Mouse (Mus musculus): ENCODE data around the gene Scgb1c1. TPM values are rescaled to one million over a fixed set of nuclear protein-coding genes. Genes with fewer than 3 reads are reported as not detected.

The Scgb1c1 gene
- polyA plus RNA-seq, 1 experiment from 2014 or later = not detected

- Histone ChIP-seq H3K9ac (no peak overlapping the region), H3K36me3 (no peaks in the 10 kb centered on the region), H3K4me2 (replicated peaks) (no peak overlapping the region), H3K4me3 (no peak overlapping the region), H3K27ac (no peak overlapping the region), H3K9me3 (no peaks in the 10 kb centered on the region), H3K4me1 (no peaks in the 10 kb centered on the region), H3K27me3 (replicated peaks) (no peaks in the 10 kb centered on the region)
- WGBS = 41% methylated on average over 8 of the region's 8 CpGs
- no peak for ATAC-seq (ENCODE audit: low FRiP score, low read depth)
Observed at GRCm38 (mm10) chr7:140828171-140828881, 17.0 kb upstream of the Scgb1c1 start.

GRCm38 (mm10) chr7:140831447-140831846 lies 13.9 kb upstream of the Scgb1c1 start:
- no peaks in the 10 kb centered on the region for H3K9me3 ChIP-seq
- no peaks in the 10 kb centered on the region for H3K27me3 ChIP-seq (replicated peaks)
- H3K4me1 ChIP-seq = no peaks in the 10 kb centered on the region
- no peak overlapping the region for H3K4me3 ChIP-seq
- H3K4me2 ChIP-seq (replicated peaks) = no peak overlapping the region
- no peaks in the 10 kb centered on the region for H3K36me3 ChIP-seq
- WGBS = 76% methylated on average over 6 of the region's 6 CpGs
- H3K27ac ChIP-seq = no peak overlapping the region
- no peak for ATAC-seq (ENCODE audit: low FRiP score, low read depth)
- no peak overlapping the region for H3K9ac ChIP-seq

- Histone ChIP-seq H3K9me3 (no peaks in the 10 kb centered on the region), H3K36me3 (no peaks in the 10 kb centered on the region), H3K27ac (no peak overlapping the region), H3K4me3 (no peak overlapping the region), H3K9ac (no peak overlapping the region), H3K27me3 (replicated peaks) (no peaks in the 10 kb centered on the region), H3K4me1 (no peaks in the 10 kb centered on the region), H3K4me2 (replicated peaks) (no peak overlapping the region)
- WGBS = 82% methylated on average over 4 of the region's 4 CpGs
- ATAC-seq (ENCODE audit: low FRiP score, low read depth) = no peak
Observed at GRCm38 (mm10) chr7:140833341-140833740, 12.0 kb upstream of the Scgb1c1 start.

- Histone ChIP-seq H3K9ac (no peak within 1 kb of the TSS), H3K9me3 (no peaks in the 10 kb centered on the region), H3K4me2 (replicated peaks) (no peak within 1 kb of the TSS), H3K27ac (no peak within 1 kb of the TSS), H3K4me1 (no peaks in the 10 kb centered on the region), H3K4me3 (no peak within 1 kb of the TSS), H3K27me3 (replicated peaks) (no peaks in the 10 kb centered on the region), H3K36me3 (no peaks in the 10 kb centered on the region)
- no peak for ATAC-seq (ENCODE audit: low FRiP score, low read depth)
- WGBS = 51% methylated on average over 20 of the region's 20 CpGs
Observed at GRCm38 (mm10) chr7:140834968-140835757, 10.2 kb upstream of the Scgb1c1 start, which contains the start of gene Urah. Urah (plus strand) TSS chr7:140835018.

- no peaks in the 10 kb centered on the region for H3K36me3 ChIP-seq
- H3K9ac ChIP-seq = no peak overlapping the region
- no peak overlapping the region for H3K4me3 ChIP-seq
- no peak overlapping the region for H3K4me2 ChIP-seq (replicated peaks)
- H3K9me3 ChIP-seq = no peaks in the 10 kb centered on the region
- no peaks in the 10 kb centered on the region for H3K27me3 ChIP-seq (replicated peaks)
- H3K4me1 ChIP-seq = no peaks in the 10 kb centered on the region
- WGBS = 77% methylated on average over 2 of the region's 2 CpGs
- H3K27ac ChIP-seq = no peak overlapping the region
- no peak for ATAC-seq (ENCODE audit: low FRiP score, low read depth)
Observed at GRCm38 (mm10) chr7:140835758-140836087, 9.6 kb upstream of the Scgb1c1 start.

- H3K9me3 ChIP-seq = no peaks in the 10 kb centered on the region
- H3K27ac ChIP-seq = no peak overlapping the region
- no peaks in the 10 kb centered on the region for H3K4me1 ChIP-seq
- H3K4me3 ChIP-seq = no peak overlapping the region
- peaks cover 4% of the 10 kb centered on the region; the same call in 1 of the 2 replicates for H3K27me3 ChIP-seq (replicated peaks)
- no peak overlapping the region for H3K9ac ChIP-seq
- H3K4me2 ChIP-seq (replicated peaks) = no peak overlapping the region
- WGBS = 88% methylated on average over 9 of the region's 9 CpGs
- no peak for ATAC-seq (ENCODE audit: low FRiP score, low read depth)
- H3K36me3 ChIP-seq = no peaks in the 10 kb centered on the region
Observed at GRCm38 (mm10) chr7:140836243-140837115, 8.9 kb upstream of the Scgb1c1 start.

GRCm38 (mm10) chr7:140839556-140839955 lies 5.8 kb upstream of the Scgb1c1 start:
- no peak overlapping the region for H3K27ac ChIP-seq
- no peak overlapping the region for H3K4me3 ChIP-seq
- H3K4me1 ChIP-seq = no peaks in the 10 kb centered on the region
- ATAC-seq (ENCODE audit: low FRiP score, low read depth) = no peak
- no peak overlapping the region for H3K4me2 ChIP-seq (replicated peaks)
- no peaks in the 10 kb centered on the region for H3K36me3 ChIP-seq
- H3K9ac ChIP-seq = no peak overlapping the region
- H3K9me3 ChIP-seq = no peaks in the 10 kb centered on the region
- 64% methylated on average over 5 of the region's 5 CpGs for WGBS
- H3K27me3 ChIP-seq (replicated peaks) = peaks cover 4% of the 10 kb centered on the region; the same call in 1 of the 2 replicates

- H3K4me1 ChIP-seq = no peaks in the 10 kb centered on the region
- no peak overlapping the region for H3K9ac ChIP-seq
- no peak for ATAC-seq (ENCODE audit: low FRiP score, low read depth)
- H3K36me3 ChIP-seq = no peaks in the 10 kb centered on the region
- no peak overlapping the region for H3K4me3 ChIP-seq
- no peak overlapping the region for H3K27ac ChIP-seq
- no peaks in the 10 kb centered on the region for H3K9me3 ChIP-seq
- 35% methylated on average over 19 of the region's 19 CpGs for WGBS
- H3K27me3 ChIP-seq (replicated peaks) = peaks cover 4% of the 10 kb centered on the region; the same call in 1 of the 2 replicates
- H3K4me2 ChIP-seq (replicated peaks) = no peak overlapping the region
Observed at GRCm38 (mm10) chr7:140840750-140841735, 4.3 kb upstream of the Scgb1c1 start.

GRCm38 (mm10) chr7:140843806-140844205 lies 1.5 kb upstream of the Scgb1c1 start:
- Histone ChIP-seq H3K27ac (no peak overlapping the region), H3K36me3 (no peaks in the 10 kb centered on the region), H3K9ac (no peak overlapping the region), H3K27me3 (replicated peaks) (peaks cover 4% of the 10 kb centered on the region; the same call in 1 of the 2 replicates), H3K4me2 (replicated peaks) (no peak overlapping the region), H3K9me3 (no peaks in the 10 kb centered on the region), H3K4me1 (no peaks in the 10 kb centered on the region), H3K4me3 (no peak overlapping the region)
- 81% methylated on average over 7 of the region's 7 CpGs for WGBS
- ATAC-seq (ENCODE audit: low FRiP score, low read depth) = no peak

GRCm38 (mm10) chr7:140845683-140846082 lies 336 bp downstream of the Scgb1c1 start:
- peaks cover 4% of the 10 kb centered on the region; the same call in 1 of the 2 replicates for H3K27me3 ChIP-seq (replicated peaks)
- H3K4me2 ChIP-seq (replicated peaks) = no peak overlapping the region
- H3K4me1 ChIP-seq = no peaks in the 10 kb centered on the region
- H3K9ac ChIP-seq = no peak overlapping the region
- ATAC-seq (ENCODE audit: low FRiP score, low read depth) = no peak
- no peaks in the 10 kb centered on the region for H3K36me3 ChIP-seq
- H3K9me3 ChIP-seq = no peaks in the 10 kb centered on the region
- WGBS = 67% methylated on average over 4 of the region's 4 CpGs
- no peak overlapping the region for H3K4me3 ChIP-seq
- no peak overlapping the region for H3K27ac ChIP-seq

GRCm38 (mm10) chr7:140846676-140847075 lies 1.3 kb downstream of the Scgb1c1 start:
- Histone ChIP-seq H3K9me3 (no peaks in the 10 kb centered on the region), H3K36me3 (peaks cover 4% of the 10 kb centered on the region; the same call in 1 of the 2 replicates), H3K4me3 (no peak overlapping the region), H3K4me2 (replicated peaks) (no peak overlapping the region), H3K9ac (no peak overlapping the region), H3K27ac (no peak overlapping the region), H3K4me1 (no peaks in the 10 kb centered on the region), H3K27me3 (replicated peaks) (no peaks in the 10 kb centered on the region; the same call in 1 of the 2 replicates)
- no peak for ATAC-seq (ENCODE audit: low FRiP score, low read depth)
- WGBS = 91% methylated on average over 10 of the region's 10 CpGs

Measured in neural tube, embryonic 12.5 days (tissue).